Mouse (Mus musculus) brown adipose tissue, adult 24 weeks (tissue): ENCODE data around the gene Pik3c2g. TPM values are rescaled to one million over a fixed set of nuclear protein-coding genes. Genes with fewer than 3 reads are reported as not detected.
A peak's percentile ranks its signal among the peaks of the same experiment; 100 is the strongest.
"Not testable (repeated sequence)": the region's sequence is repeated elsewhere in the genome, so short reads cannot be mapped to it uniquely, and the experiment has no call there.

Experiments used
- H3K27ac ChIP-seq: fragments of 200-500 bp; replicated peaks from 2 replicates; pipeline ENCODE4 v1.5.1; 2012; ENCODE audit warnings: low read depth, mild to moderate bottlenecking, low read length
- H3K4me1 ChIP-seq: fragments of 200-500 bp; 2 replicates; pipeline ENCODE4 v1.6.1; 2012; ENCODE audit warnings: low read length, mixed read lengths; ENCODE audit not compliant: control insufficient read depth, insufficient read depth, insufficient read length
- H3K4me3 ChIP-seq: fragments of 200-500 bp; 2 replicates; pipeline ENCODE4 v1.5.1; 2012; ENCODE audit warnings: low read depth, mild to moderate bottlenecking, low read length, moderate library complexity; ENCODE audit not compliant: insufficient read depth
- polyA plus RNA-seq: library from polyadenylated mRNA; stranded (reverse); fragments of >200 nt; gene quantifications from 2 replicates; pipeline ENCODE4 v1.2.4, GENCODE M21; 2012; ENCODE audit not compliant: missing spikeins, insufficient read depth, insufficient read length

The Pik3c2g gene
- polyA plus RNA-seq, 1 experiment, result not detected

GRCm38 (mm10) chr6:139899630-139900151 lies 312.7 kb downstream of the Pik3c2g start:
- H3K27ac ChIP-seq, result no peak overlapping the region
- H3K4me3 ChIP-seq, result no peak overlapping the region
- peaks cover 3% of the 10 kb centered on the region for H3K4me1 ChIP-seq

- no peak overlapping the region for H3K4me3 ChIP-seq
- H3K27ac ChIP-seq, result peak overlapping the region; percentile 61
- H3K4me1 ChIP-seq, result peaks cover 3% of the 10 kb centered on the region
Measured at GRCm38 (mm10) chr6:139901801-139902200, 314.8 kb downstream of the Pik3c2g start.

- H3K4me1 ChIP-seq, result no peaks in the 10 kb centered on the region
- H3K27ac ChIP-seq, result no peak overlapping the region
- no peak overlapping the region for H3K4me3 ChIP-seq
Measured at GRCm38 (mm10) chr6:139907138-139907537, 320.1 kb downstream of the Pik3c2g start.

- Histone ChIP-seq H3K4me1 (no peaks in the 10 kb centered on the region), H3K27ac (no peak overlapping the region), H3K4me3 (no peak overlapping the region)
Measured at GRCm38 (mm10) chr6:139908997-139909669, 322.1 kb downstream of the Pik3c2g start.

- no peaks in the 10 kb centered on the region for H3K4me1 ChIP-seq
- H3K4me3 ChIP-seq, result no peak overlapping the region
Measured at GRCm38 (mm10) chr6:139928766-139929165, 341.7 kb downstream of the Pik3c2g start.

DNA sequence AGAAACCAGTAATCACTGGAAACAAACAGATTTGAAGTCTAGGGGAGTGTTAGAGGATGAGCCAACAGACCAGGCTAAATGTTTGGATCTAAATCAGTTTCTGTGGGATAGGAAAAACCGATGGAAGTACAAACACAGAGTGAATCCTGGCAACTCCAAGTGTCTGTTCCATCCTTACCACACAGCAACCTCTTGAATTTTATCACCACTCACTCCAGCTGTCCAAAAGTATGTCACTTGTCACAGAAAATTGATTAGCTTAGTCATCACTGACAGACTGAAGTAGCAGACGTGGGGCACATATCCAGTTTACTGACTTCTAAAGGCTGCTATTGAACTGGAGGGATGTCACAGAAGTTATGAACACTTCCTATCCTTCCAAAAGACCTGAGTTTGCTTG lies 347.8 kb downstream of the Pik3c2g start:
- Histone ChIP-seq H3K27ac (no peak overlapping the region), H3K4me3 (no peak overlapping the region), H3K4me1 (no peaks in the 10 kb centered on the region)

More at GRCm38 (mm10) chr6:139928766-139929165, 341.7 kb downstream of the Pik3c2g start:
- H3K27ac ChIP-seq, result no peak overlapping the region

DNA sequence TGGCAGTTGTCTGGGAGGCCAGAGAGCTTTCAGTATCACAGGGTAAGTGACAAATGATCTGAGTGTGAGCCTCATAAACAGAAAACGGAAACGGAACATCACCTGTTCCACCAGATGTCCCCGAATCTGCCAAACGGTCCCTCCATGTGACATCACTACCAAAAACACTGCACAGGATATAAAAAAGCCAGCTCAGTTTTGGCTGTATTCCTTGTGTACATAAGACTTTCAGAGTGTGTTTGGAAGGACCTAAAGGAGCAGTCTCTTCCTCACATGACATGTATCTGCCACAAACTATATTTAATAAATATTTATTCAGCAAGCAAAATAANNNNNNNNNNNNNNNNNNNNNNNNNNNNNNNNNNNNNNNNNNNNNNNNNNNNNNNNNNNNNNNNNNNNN lies 350.6 kb downstream of the Pik3c2g start:
- not testable (repeated sequence) for H3K27ac ChIP-seq, H3K4me3 ChIP-seq, H3K4me1 ChIP-seq

GRCm38 (mm10) chr6:139947106-139947879 lies 360.3 kb downstream of the Pik3c2g start:
- Histone ChIP-seq H3K27ac (no peak overlapping the region), H3K4me3 (no peak overlapping the region), H3K4me1 (no peaks in the 10 kb centered on the region)

DNA sequence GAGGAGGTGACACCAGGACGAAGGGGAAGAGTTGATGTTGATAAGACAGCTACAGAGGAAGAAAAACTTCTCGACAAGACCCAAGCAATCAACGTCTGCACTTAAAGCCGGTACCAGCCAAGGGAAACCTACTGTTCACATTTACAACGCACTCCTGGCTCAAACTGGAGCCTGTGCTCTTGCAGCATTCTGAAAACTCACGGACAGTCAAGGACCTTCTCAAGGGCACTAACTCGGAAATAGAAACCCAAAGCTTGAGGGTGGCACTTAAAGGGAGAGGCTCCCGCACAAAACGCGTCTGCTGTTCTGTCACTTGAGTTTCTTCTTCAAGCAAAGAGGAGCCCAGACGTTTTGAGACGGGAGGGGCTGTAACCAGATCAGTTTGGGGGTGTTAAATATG lies 366.6 kb downstream of the Pik3c2g start:
- Histone ChIP-seq H3K27ac (no peak overlapping the region), H3K4me3 (no peak overlapping the region), H3K4me1 (no peaks in the 10 kb centered on the region)

DNA sequence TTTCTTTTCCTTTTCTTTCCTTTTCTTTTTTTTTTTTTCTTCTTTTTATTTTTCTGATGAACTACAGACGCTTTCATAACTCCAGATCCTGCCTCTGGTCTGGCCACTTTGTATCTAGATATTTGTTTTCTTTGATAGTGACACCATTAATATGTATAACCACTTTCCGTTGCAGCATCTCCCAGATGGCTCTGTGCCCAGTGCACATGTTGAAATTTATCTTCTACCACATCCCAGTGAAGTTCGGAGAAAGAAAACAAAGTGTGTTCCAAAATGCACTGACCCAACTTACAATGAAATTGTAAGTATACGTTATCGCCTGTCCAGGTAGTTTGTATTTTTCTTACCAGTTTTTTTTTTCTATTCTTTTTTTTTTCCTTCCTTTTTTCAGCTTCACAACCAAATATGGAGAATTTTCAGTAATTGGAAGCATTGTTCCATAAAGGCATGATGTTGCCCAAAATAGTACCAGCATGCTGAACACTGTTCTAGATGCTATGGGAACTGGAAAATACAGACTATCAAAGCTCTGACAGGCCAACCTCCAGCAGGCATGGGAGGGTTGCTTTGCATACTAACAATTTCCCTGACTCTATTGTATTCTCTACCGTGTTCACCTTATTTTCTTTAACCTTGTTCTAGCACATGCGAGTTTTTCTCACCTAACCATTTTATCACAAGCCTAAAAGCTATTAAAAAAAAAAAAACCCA lies 370.7 kb downstream of the Pik3c2g start:
- no peaks in the 10 kb centered on the region for H3K4me1 ChIP-seq
- H3K27ac ChIP-seq, result no peak overlapping the region
- H3K4me3 ChIP-seq, result no peak overlapping the region

DNA sequence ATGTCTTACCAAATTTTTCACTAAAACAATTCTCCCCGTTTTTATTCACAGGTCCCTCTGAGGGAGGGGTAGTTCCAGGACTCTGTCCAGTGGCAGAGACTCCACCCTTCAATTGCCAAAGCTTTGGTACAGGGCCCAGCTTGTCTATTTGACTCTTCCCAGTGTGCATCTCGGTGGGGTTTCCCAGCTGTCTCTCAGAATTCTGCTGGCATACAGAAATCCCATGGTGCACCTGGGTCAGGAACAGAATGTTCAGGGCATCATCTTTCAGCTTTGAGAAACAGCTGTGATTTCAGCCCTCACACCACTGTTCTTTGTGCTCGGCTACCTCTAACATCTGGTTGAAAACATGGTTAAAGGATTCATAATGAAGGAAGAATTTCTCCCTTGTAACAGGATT lies 376.8 kb downstream of the Pik3c2g start:
- no peak overlapping the region for H3K4me3 ChIP-seq
- H3K27ac ChIP-seq, result no peak overlapping the region
- no peaks in the 10 kb centered on the region for H3K4me1 ChIP-seq

GRCm38 (mm10) chr6:139964895-139965294 lies 377.9 kb downstream of the Pik3c2g start:
- H3K4me3 ChIP-seq, result no peak overlapping the region
- no peak overlapping the region for H3K27ac ChIP-seq
- no peaks in the 10 kb centered on the region for H3K4me1 ChIP-seq

DNA sequence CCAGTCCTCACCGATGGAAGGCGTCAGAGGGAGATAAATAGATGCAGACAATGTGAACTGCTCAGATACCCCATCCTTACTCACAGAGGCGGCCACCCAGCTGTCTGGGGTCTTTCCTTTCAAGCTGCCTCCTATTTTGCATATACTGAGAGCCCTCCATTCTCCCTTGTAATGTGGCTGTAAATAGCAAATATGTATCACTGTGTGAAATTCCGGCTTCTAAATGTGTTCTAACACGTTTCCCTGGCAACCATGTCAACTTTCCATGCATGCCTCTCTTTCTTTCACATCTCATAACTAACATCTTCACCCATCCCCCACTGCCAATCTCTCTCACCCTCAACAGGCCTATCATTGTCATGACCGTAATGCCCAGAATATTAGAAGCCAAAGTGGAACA lies 379.7 kb downstream of the Pik3c2g start:
- H3K4me1 ChIP-seq, result no peaks in the 10 kb centered on the region
- H3K27ac ChIP-seq, result no peak overlapping the region
- H3K4me3 ChIP-seq, result no peak overlapping the region

- Histone ChIP-seq H3K27ac (no peak overlapping the region), H3K4me1 (no peaks in the 10 kb centered on the region), H3K4me3 (no peak overlapping the region)
Measured at GRCm38 (mm10) chr6:139971608-139972298, 384.7 kb downstream of the Pik3c2g start.

- Histone ChIP-seq H3K4me3 (no peak overlapping the region), H3K4me1 (no peaks in the 10 kb centered on the region), H3K27ac (no peak overlapping the region)
Measured at GRCm38 (mm10) chr6:139974668-139975067, 387.6 kb downstream of the Pik3c2g start.
